Mouse (Mus musculus) embryonic facial prominence, embryonic 14.5 days (tissue): ENCODE data around the gene Agbl5. TPM values are rescaled to one million over a fixed set of nuclear protein-coding genes. Genes with fewer than 3 reads are reported as not detected.
A peak's percentile ranks its signal among the peaks of the same experiment; 100 is the strongest.

ENCODE experiments used
- ATAC-seq: fragments of 200-750 bp; cut with Nextera tagmentation; 2 replicates; pipeline ENCODE4 v1.8.0; 2017; ENCODE audit warnings: low read depth, moderate number of reproducible peaks, moderate TSS enrichment
- DNase-seq: peaks from one replicate; pipeline ENCODE4 v3.0.0-alpha.2; 2015; ENCODE audit warnings: low spot score
- H3K27ac ChIP-seq: fragments of 300-500 bp; sonication (generic); replicated peaks from 2 replicates; pipeline ENCODE4 v1.5.1; 2014; ENCODE audit warnings: low read depth, mild to moderate bottlenecking, low read length, moderate library complexity
- H3K27me3 ChIP-seq: fragments of 300-500 bp; sonication (generic); replicated peaks from 2 replicates; pipeline ENCODE4 v1.6.1; 2014; ENCODE audit warnings: low read length; ENCODE audit not compliant: control insufficient read depth, insufficient read depth
- H3K36me3 ChIP-seq: fragments of 300-500 bp; sonication (generic); 2 replicates; pipeline ENCODE4 v1.6.1; 2014; ENCODE audit warnings: low read length, mixed read lengths; ENCODE audit not compliant: control insufficient read depth, insufficient read depth
- H3K4me1 ChIP-seq: fragments of 300-500 bp; sonication (generic); 2 replicates; pipeline ENCODE4 v1.6.1; 2014; ENCODE audit warnings: antibody characterized with exemption, low read length; ENCODE audit not compliant: control insufficient read depth, insufficient read depth
- H3K4me2 ChIP-seq: fragments of 300-500 bp; sonication (generic); 2 replicates; pipeline ENCODE4 v1.6.1; 2014; ENCODE audit warnings: low read depth, mild to moderate bottlenecking, low read length, moderate library complexity, mixed read lengths
- H3K4me3 ChIP-seq: fragments of 300-500 bp; sonication (generic); 2 replicates; pipeline ENCODE4 v1.5.1; 2014; ENCODE audit warnings: low read depth, mild to moderate bottlenecking, low read length
- H3K9ac ChIP-seq: fragments of 300-500 bp; sonication (generic); 2 replicates; pipeline ENCODE4 v1.6.1; 2014; ENCODE audit warnings: low read depth, mild to moderate bottlenecking, low read length, moderate library complexity, mixed read lengths
- H3K9me3 ChIP-seq: fragments of 300-500 bp; sonication (generic); 2 replicates; pipeline ENCODE4 v1.6.1; 2016; ENCODE audit warnings: low read length; ENCODE audit not compliant: control insufficient read depth
- WGBS: fragments of 180-500 bp; shearing (Covaris S2); extraction: QIAGEN DNeasy Blood & Tissue Kit; methylation state at CpG from one replicate; pipeline ENCODE4 v1.1.7; 2014; 5-methylcytosine and 5-hydroxymethylcytosine counted together
- polyA plus RNA-seq: library from polyadenylated mRNA; unstranded; fragments of >200 nt; fragmentation: Nextera tagmentation; extraction: Ambion mirVana; gene quantifications from 2 replicates; pipeline ENCODE4 v1.2.1, GENCODE M21; 2014

Gene Agbl5
- polyA plus RNA-seq = 17.4 and 22.4 TPM in 2 replicates

GRCm38 (mm10) chr5:30888337-30889087 lies at the start of gene Agbl5:
TSS of gene Agbl5 (plus strand) at chr5:30888694.
- DNase-seq = peak; percentile 98
- peak; percentile 94 for ATAC-seq
- Histone ChIP-seq H3K27ac (peak within 1 kb of the TSS; percentile 97), H3K4me2 (peak within 1 kb of the TSS; percentile 79), H3K27me3 (no peaks in the 10 kb centered on the region), H3K36me3 (peaks cover 28% of the 10 kb centered on the region), H3K4me3 (peak within 1 kb of the TSS; percentile 66), H3K4me1 (peaks cover 12% of the 10 kb centered on the region), H3K9me3 (no peaks in the 10 kb centered on the region), H3K9ac (peak within 1 kb of the TSS; percentile 82)
- under 1% methylated on average over 31 of the region's 42 CpGs for WGBS

GRCm38 (mm10) chr5:30839731-30840130 lies 48.8 kb upstream of the Agbl5 start:
- Histone ChIP-seq H3K9me3 (peaks cover 12% of the 10 kb centered on the region; the same call in 1 of the 2 replicates), H3K4me1 (no peaks in the 10 kb centered on the region), H3K4me2 (no peak overlapping the region), H3K36me3 (peaks cover 13% of the 10 kb centered on the region; the same call in 1 of the 2 replicates), H3K27me3 (no peaks in the 10 kb centered on the region), H3K27ac (no peak overlapping the region), H3K4me3 (no peak overlapping the region), H3K9ac (no peak overlapping the region)
- no peak for ATAC-seq
- DNase-seq = no peak
- 86% methylated on average over 2 of the region's 2 CpGs for WGBS

- Histone ChIP-seq H3K27me3 (no peaks in the 10 kb centered on the region), H3K4me2 (no peak overlapping the region), H3K36me3 (0 out of 2 replicates have a peak, but pooled peaks cover 9% of the 10 kb centered on the region), H3K4me1 (no peaks in the 10 kb centered on the region), H3K4me3 (no peak overlapping the region), H3K27ac (no peak overlapping the region), H3K9ac (no peak overlapping the region), H3K9me3 (peaks cover 7% of the 10 kb centered on the region; the same call in 1 of the 2 replicates)
- WGBS = 58% methylated on average over 3 of the region's 3 CpGs
- ATAC-seq (no peak), DNase-seq (no peak)
Measured at GRCm38 (mm10) chr5:30841896-30842295, 46.6 kb upstream of the Agbl5 start.

- no peaks in the 10 kb centered on the region for H3K27me3 ChIP-seq
- H3K4me3 ChIP-seq = no peak overlapping the region
- peak; percentile 78 for ATAC-seq
- H3K9me3 ChIP-seq = no peaks in the 10 kb centered on the region
- no peak overlapping the region for H3K9ac ChIP-seq
- peak; percentile 48 for DNase-seq
- no peak overlapping the region for H3K4me2 ChIP-seq
- H3K27ac ChIP-seq = no peak overlapping the region
- H3K36me3 ChIP-seq = no peaks in the 10 kb centered on the region
- 64% methylated on average over 6 of the region's 6 CpGs for WGBS
- no peaks in the 10 kb centered on the region for H3K4me1 ChIP-seq
Measured at GRCm38 (mm10) chr5:30849891-30850555, 38.5 kb upstream of the Agbl5 start.

GRCm38 (mm10) chr5:30850556-30850925 lies 38.0 kb upstream of the Agbl5 start:
- Histone ChIP-seq H3K9ac (no peak overlapping the region), H3K4me2 (no peak overlapping the region), H3K27ac (no peak overlapping the region), H3K4me3 (no peak overlapping the region), H3K4me1 (no peaks in the 10 kb centered on the region), H3K36me3 (no peaks in the 10 kb centered on the region), H3K9me3 (no peaks in the 10 kb centered on the region), H3K27me3 (no peaks in the 10 kb centered on the region)
- no peak for DNase-seq
- ATAC-seq = no peak
- 63% methylated on average over 2 of the region's 2 CpGs for WGBS

- Histone ChIP-seq H3K27me3 (no peaks in the 10 kb centered on the region), H3K9me3 (no peaks in the 10 kb centered on the region), H3K9ac (no peak overlapping the region), H3K4me1 (no peaks in the 10 kb centered on the region), H3K4me2 (no peak overlapping the region), H3K4me3 (no peak overlapping the region), H3K36me3 (no peaks in the 10 kb centered on the region), H3K27ac (no peak overlapping the region)
- WGBS = 88% methylated on average over 4 of the region's 4 CpGs
- DNase-seq = no peak
- no peak for ATAC-seq
Measured at GRCm38 (mm10) chr5:30853522-30853921, 35.0 kb upstream of the Agbl5 start.

GRCm38 (mm10) chr5:30855674-30856073 lies 32.8 kb upstream of the Agbl5 start:
- ATAC-seq (no peak), DNase-seq (no peak)
- Histone ChIP-seq H3K9ac (no peak overlapping the region), H3K4me2 (no peak overlapping the region), H3K4me1 (no peaks in the 10 kb centered on the region), H3K27me3 (no peaks in the 10 kb centered on the region), H3K27ac (no peak overlapping the region), H3K4me3 (no peak overlapping the region), H3K9me3 (no peaks in the 10 kb centered on the region), H3K36me3 (no peaks in the 10 kb centered on the region)
- WGBS = 61% methylated on average over 3 of the region's 3 CpGs

- 73% methylated on average over 2 of the region's 2 CpGs for WGBS
- ATAC-seq (no peak), DNase-seq (no peak)
- H3K9me3 ChIP-seq = no peaks in the 10 kb centered on the region
- H3K36me3 ChIP-seq = no peaks in the 10 kb centered on the region
- no peak overlapping the region for H3K4me2 ChIP-seq
- no peak overlapping the region for H3K27ac ChIP-seq
- H3K9ac ChIP-seq = no peak overlapping the region
- no peak overlapping the region for H3K4me3 ChIP-seq
- H3K4me1 ChIP-seq = no peaks in the 10 kb centered on the region
- no peaks in the 10 kb centered on the region for H3K27me3 ChIP-seq
Measured at GRCm38 (mm10) chr5:30856124-30856523, 32.4 kb upstream of the Agbl5 start.
